Mouse (Mus musculus): ENCODE measurements at regions not wholly inside any gene's neighbourhood (a gene's known extent, or its start where the extent isn't known, plus 50 kb on each side); places are given as distances from the start of the nearest gene placed in this dataset.

- TF ChIP-seq CTCF (IDR thresholded peaks at IDR 0.05; ENCODE audit: low read depth, low read length) (no peak), GATA1 (IDR thresholded peaks at IDR 0.05; ENCODE audit: borderline replicate concordance, low read length) (no peak), POLR2AphosphoS5 (IDR thresholded peaks at IDR 0.05; ENCODE audit: insufficient replicate concordance, low read depth, low read length) (no peak), TAL1 (conservative IDR thresholded peaks at IDR 0.05; ENCODE audit: low read depth, low read length) (no peak), GATA2 (IDR thresholded peaks at IDR 0.05; ENCODE audit: borderline replicate concordance, low read depth, low read length) (no peak)
Measured at GRCm38 (mm10) chr16:9390986-9391385, 561.1 kb downstream of the 1810013L24Rik start.
